Mouse (Mus musculus) liver, embryonic 14.5 days (tissue): ENCODE data around the gene Rbfox1. TPM values are rescaled to one million over a fixed set of nuclear protein-coding genes. Genes with fewer than 3 reads are reported as not detected.

Source experiments
- ATAC-seq: fragments of 200-750 bp; cut with Nextera tagmentation; 2 replicates; pipeline ENCODE4 v1.8.0; 2017; ENCODE audit warnings: moderate number of reproducible peaks, mild to moderate bottlenecking, moderate library complexity; ENCODE audit not compliant: insufficient read depth
- DNase-seq, 3 experiments: peaks; one replicate each; pipeline ENCODE4 v3.0.0-alpha.2; 2012 to 2013; ENCODE audit warnings: low read depth in 3 of 3, low spot score in 3 of 3
- H3K27ac ChIP-seq: fragments of 300-500 bp; sonication (generic); 2 replicates; pipeline ENCODE4 v1.5.1; 2014; ENCODE audit warnings: moderate library complexity, mild to moderate bottlenecking, control low read depth, inconsistent platforms
- H3K27me3 ChIP-seq: fragments of 300-500 bp; sonication (generic); 2 replicates; pipeline ENCODE4 v1.6.1; 2014; ENCODE audit warnings: mild to moderate bottlenecking, low read length, moderate library complexity; ENCODE audit not compliant: control insufficient read depth, insufficient read depth
- H3K36me3 ChIP-seq: fragments of 300-500 bp; sonication (generic); replicated peaks from 2 replicates; pipeline ENCODE4 v1.6.1; 2014; ENCODE audit warnings: low read depth; ENCODE audit not compliant: control insufficient read depth, insufficient read depth
- H3K4me1 ChIP-seq, 2 experiments: fragments of 200-500 bp in 1 of 2; fragments of 300-500 bp in 1 of 2; sonication (generic) in 1 of 2; replicated peaks; 2 replicates each; pipeline ENCODE4 v1.6.1; 2012 to 2014; ENCODE audit warnings: antibody characterized with exemption in 1 of 2, inconsistent platforms in 1 of 2, low read length in 1 of 2; ENCODE audit not compliant: control insufficient read depth in 2 of 2, insufficient read depth in 2 of 2
- H3K4me2 ChIP-seq: fragments of 300-500 bp; sonication (generic); 2 replicates; pipeline ENCODE4 v1.6.1; 2014; ENCODE audit warnings: low read depth, mild to moderate bottlenecking, control low read depth, moderate library complexity
- H3K4me3 ChIP-seq, 2 experiments: fragments of 200-500 bp in 1 of 2; fragments of 300-500 bp in 1 of 2; sonication (generic) in 1 of 2; 2 replicates each; pipeline ENCODE4 v1.5.1; 2012 to 2014; ENCODE audit warnings: low read depth in 2 of 2, low read length in 2 of 2, mild to moderate bottlenecking in 2 of 2, control low read depth in 1 of 2, inconsistent platforms in 1 of 2, moderate library complexity in 1 of 2; ENCODE audit not compliant: insufficient read depth in 1 of 2
- H3K9ac ChIP-seq: fragments of 300-500 bp; sonication (generic); replicated peaks from 2 replicates; pipeline ENCODE4 v1.6.1; 2014; ENCODE audit warnings: mild to moderate bottlenecking, control low read depth, moderate library complexity
- H3K9me3 ChIP-seq: fragments of 300-500 bp; sonication (generic); 2 replicates; pipeline ENCODE4 v1.6.1; 2016; ENCODE audit warnings: low read length, mixed read lengths; ENCODE audit not compliant: control insufficient read depth
- CTCF ChIP-seq: IDR thresholded peaks from 2 replicates; pipeline ENCODE4 v1.5.1; 2016; ENCODE audit warnings: antibody characterized with exemption, low read depth, control low read depth
- EP300 ChIP-seq: IDR thresholded peaks from 2 replicates; pipeline ENCODE4 v1.6.1; 2016; ENCODE audit warnings: antibody characterized with exemption, low read depth
- WGBS: fragments of 180-500 bp; shearing (Covaris S2); extraction: QIAGEN DNeasy Blood & Tissue Kit; methylation state at CpG from one replicate; pipeline ENCODE4 v1.1.7; 2014; ENCODE audit not compliant: insufficient replicate concordance; 5-methylcytosine and 5-hydroxymethylcytosine counted together
- polyA plus RNA-seq, 2 experiments: library from polyadenylated mRNA; depleted of rRNA in 1 of 2; stranded (reverse) in 1 of 2; unstranded in 1 of 2; fragments of >200 nt; fragmentation: Nextera tagmentation in 1 of 2; extraction: Ambion mirVana in 1 of 2; gene quantifications; 2 replicates each; pipeline versions ENCODE4 v1.2.1 to v1.2.3; 2012 to 2014

The Rbfox1 gene
- polyA plus RNA-seq, 2 experiments: 0.02 TPM; not detected in 1

- ATAC-seq: no peak
- no peaks in the 10 kb centered on the region for H3K36me3 ChIP-seq
- no peak overlapping the region for H3K4me2 ChIP-seq
- H3K9ac ChIP-seq: no peak overlapping the region
- TF ChIP-seq CTCF (no peak), EP300 (no peak)
- WGBS: 61% methylated on average over 9 of the region's 9 CpGs
- H3K4me1 ChIP-seq: no peaks in the 10 kb centered on the region
- H3K27ac ChIP-seq: no peak overlapping the region
- H3K4me3 ChIP-seq: no peak overlapping the region
- H3K9me3 ChIP-seq: no peaks in the 10 kb centered on the region
- DNase-seq: no peak
- H3K27me3 ChIP-seq: no peaks in the 10 kb centered on the region
Measured at GRCm38 (mm10) chr16:6851393-6851792, 966.2 kb downstream of the Rbfox1 start.

- no peak overlapping the region for H3K9ac ChIP-seq
- ATAC-seq (no peak), DNase-seq (no peak)
- no peak overlapping the region for H3K27ac ChIP-seq
- no peak overlapping the region for H3K4me3 ChIP-seq
- WGBS: 72% methylated on average over 2 of the region's 2 CpGs
- no peaks in the 10 kb centered on the region for H3K27me3 ChIP-seq
- TF ChIP-seq EP300: no peak
- no peak for TF ChIP-seq CTCF
- H3K4me1 ChIP-seq: no peaks in the 10 kb centered on the region
- no peaks in the 10 kb centered on the region for H3K9me3 ChIP-seq
- H3K4me2 ChIP-seq: no peak overlapping the region
- H3K36me3 ChIP-seq: no peaks in the 10 kb centered on the region
Measured at GRCm38 (mm10) chr16:6853796-6854195, 968.6 kb downstream of the Rbfox1 start.

- H3K9me3 ChIP-seq: no peaks in the 10 kb centered on the region
- no peaks in the 10 kb centered on the region for H3K36me3 ChIP-seq
- H3K27ac ChIP-seq: no peak overlapping the region
- no peak overlapping the region for H3K4me3 ChIP-seq
- no peaks in the 10 kb centered on the region for H3K27me3 ChIP-seq
- no peak overlapping the region for H3K9ac ChIP-seq
- WGBS: 67% methylated on average over 2 of the region's 2 CpGs
- ATAC-seq: no peak
- TF ChIP-seq EP300 (no peak), CTCF (no peak)
- DNase-seq: no peak
- H3K4me1 ChIP-seq: no peaks in the 10 kb centered on the region
- no peak overlapping the region for H3K4me2 ChIP-seq
Measured at GRCm38 (mm10) chr16:6861656-6862055, 976.5 kb downstream of the Rbfox1 start.

GRCm38 (mm10) chr16:6882683-6883430, 997.7 kb downstream of the Rbfox1 start:
- Histone ChIP-seq H3K4me1 (no peaks in the 10 kb centered on the region), H3K27me3 (no peaks in the 10 kb centered on the region), H3K4me2 (no peak overlapping the region), H3K9me3 (no peaks in the 10 kb centered on the region), H3K36me3 (no peaks in the 10 kb centered on the region), H3K27ac (no peak overlapping the region), H3K4me3 (no peak overlapping the region), H3K9ac (no peak overlapping the region)
- WGBS: 45% methylated on average over 12 of the region's 12 CpGs
- no peak for ATAC-seq
- TF ChIP-seq EP300 (no peak), CTCF (no peak)
- DNase-seq: no peak

GRCm38 (mm10) chr16:6883798-6884197, 998.6 kb downstream of the Rbfox1 start:
- Histone ChIP-seq H3K4me2 (no peak overlapping the region), H3K4me3 (no peak overlapping the region)

More at GRCm38 (mm10) chr16:6883798-6884197, 998.6 kb downstream of the Rbfox1 start:
- Histone ChIP-seq H3K9ac (no peak overlapping the region), H3K9me3 (no peaks in the 10 kb centered on the region), H3K4me1 (no peaks in the 10 kb centered on the region), H3K27me3 (no peaks in the 10 kb centered on the region), H3K27ac (no peak overlapping the region), H3K36me3 (no peaks in the 10 kb centered on the region)
- no peak for DNase-seq
- ATAC-seq: no peak
- 46% methylated on average over 1 of the region's 1 CpGs for WGBS
- TF ChIP-seq CTCF: no peak
- TF ChIP-seq EP300: no peak
